Mouse (Mus musculus) left cerebral cortex, adult 2 months (tissue): ENCODE measurements at regions not wholly inside any gene's neighbourhood (a gene's known extent, or its start where the extent isn't known, plus 50 kb on each side); places are given as distances from the start of the nearest gene placed in this dataset.
"Not testable (repeated sequence)": the region's sequence is repeated elsewhere in the genome, so short reads cannot be mapped to it uniquely, and the experiment has no call there.

Experiments
- DNase-seq, 2 experiments: peaks; one replicate each; pipeline ENCODE4 v3.0.0; 2021 to 2022; ENCODE audit warnings: low spot score in 2 of 2, mixed read lengths in 1 of 2; ENCODE audit errors: extremely low spot score in 1 of 2
- H3K27ac ChIP-seq: fragments of 200-600 bp; 2 replicates; pipeline ENCODE4 v1.8.1; 2022
- H3K4me3 ChIP-seq: fragments of 200-600 bp; 2 replicates; pipeline ENCODE4 v1.8.1; 2022
- CTCF ChIP-seq: fragments of 200-600 bp; IDR thresholded peaks from 2 replicates; pipeline ENCODE4 v1.8.1; 2022; ENCODE audit warnings: antibody characterized with exemption, mild to moderate bottlenecking, moderate library complexity
- intact Hi-C: fragments of 180-260 bp; cut with DNase I; formaldehyde crosslinking; loops from one replicate; pipeline ENCODE4 v1.15.1; 2025

GRCm38 (mm10) chr1:98665584-98665983 lies 244.7 kb downstream of the Slco6d1 start:
- no peak for TF ChIP-seq CTCF
- no peak overlapping the region for H3K4me3 ChIP-seq
- H3K27ac ChIP-seq = no peak overlapping the region
- no peak for DNase-seq
- intact Hi-C loops = no loop called here

DNA sequence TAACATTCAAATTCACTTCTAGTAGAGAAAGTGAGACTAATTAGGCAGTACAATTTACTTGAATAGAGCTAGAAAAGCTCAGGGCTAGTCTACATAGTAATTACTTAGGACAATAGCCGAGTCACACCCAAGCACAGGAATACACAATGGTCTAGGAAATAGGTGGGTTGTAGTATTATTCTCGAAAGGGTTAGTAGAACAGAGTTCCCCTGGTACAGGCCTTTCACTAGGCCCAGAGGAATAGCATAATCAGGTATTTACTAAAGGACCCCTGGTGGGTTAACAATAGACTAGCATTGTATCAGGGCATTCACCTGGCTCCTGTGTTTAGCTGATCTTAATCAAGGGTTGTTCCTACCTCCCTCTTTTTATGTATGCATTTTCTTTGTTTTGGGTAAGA lies 246.5 kb downstream of the Slco6d1 start:
- DNase-seq, H3K4me3 ChIP-seq, intact Hi-C loops, H3K27ac ChIP-seq: not testable (repeated sequence)

DNA sequence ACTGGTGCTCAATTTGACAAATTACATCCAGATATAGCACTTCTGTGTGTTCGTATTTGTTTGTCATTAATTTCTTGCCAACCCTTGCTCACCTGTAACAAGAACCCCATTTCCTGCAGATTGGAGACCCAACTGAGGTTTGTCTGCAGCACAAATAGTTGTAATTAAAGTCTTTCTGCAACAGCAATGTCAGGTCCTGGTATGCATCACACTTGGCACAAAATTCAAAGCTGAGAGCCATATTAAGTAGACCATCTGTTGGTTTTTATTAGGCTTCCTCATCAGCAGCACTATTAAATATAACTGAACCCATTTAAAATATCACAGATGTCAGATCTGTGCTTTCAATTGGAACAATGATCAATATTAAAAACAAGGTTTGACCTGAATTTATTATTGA lies 247.0 kb downstream of the Slco6d1 start:
- intact Hi-C loops = no loop called here
- no peak for TF ChIP-seq CTCF
- H3K4me3 ChIP-seq = no peak overlapping the region
- no peak for DNase-seq
- H3K27ac ChIP-seq = no peak overlapping the region

DNA sequence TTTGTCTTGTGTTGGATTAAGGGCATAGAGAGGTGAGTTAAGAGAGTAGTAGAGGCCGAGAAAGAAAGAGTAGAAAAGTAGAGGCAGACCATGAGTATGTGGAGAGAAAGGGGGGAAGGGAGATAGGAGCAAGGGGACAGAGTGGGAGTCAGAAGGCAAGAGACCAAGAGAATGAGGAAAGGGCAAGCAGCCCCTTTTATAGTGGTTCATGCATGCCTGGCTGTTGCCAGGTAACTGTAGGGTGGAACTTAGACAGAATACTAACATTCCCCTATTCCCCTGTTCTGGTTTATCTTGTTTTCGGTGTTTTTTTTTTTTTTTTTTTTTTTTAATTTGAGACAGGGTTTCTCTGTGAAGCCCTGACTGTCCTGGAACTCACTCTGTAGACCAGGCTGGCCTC lies 247.7 kb downstream of the Slco6d1 start:
- TF ChIP-seq CTCF = no peak
- intact Hi-C loops = no loop called here
- DNase-seq = no peak
- no peak overlapping the region for H3K4me3 ChIP-seq
- no peak overlapping the region for H3K27ac ChIP-seq

- no peak overlapping the region for H3K27ac ChIP-seq
- no peak for TF ChIP-seq CTCF
These were observed 257.8 kb downstream of the Slco6d1 start for GRCm38 (mm10) chr1:98678686-98679085.

GRCm38 (mm10) chr1:98713809-98714208 lies 292.9 kb downstream of the Slco6d1 start:
- TF ChIP-seq CTCF = no peak
- no peak for DNase-seq
- intact Hi-C loops = no loop called here
- H3K4me3 ChIP-seq = no peak overlapping the region
- H3K27ac ChIP-seq = no peak overlapping the region

More at GRCm38 (mm10) chr1:98678686-98679085, 257.8 kb downstream of the Slco6d1 start:
- no peak overlapping the region for H3K4me3 ChIP-seq
- DNase-seq = no peak
- intact Hi-C loops = no loop called here

- no peak for DNase-seq
- H3K4me3 ChIP-seq = no peak overlapping the region
- intact Hi-C loops = no loop called here
- H3K27ac ChIP-seq = no peak overlapping the region
- no peak for TF ChIP-seq CTCF
These were observed 293.4 kb downstream of the Slco6d1 start for GRCm38 (mm10) chr1:98714307-98714706.

DNA sequence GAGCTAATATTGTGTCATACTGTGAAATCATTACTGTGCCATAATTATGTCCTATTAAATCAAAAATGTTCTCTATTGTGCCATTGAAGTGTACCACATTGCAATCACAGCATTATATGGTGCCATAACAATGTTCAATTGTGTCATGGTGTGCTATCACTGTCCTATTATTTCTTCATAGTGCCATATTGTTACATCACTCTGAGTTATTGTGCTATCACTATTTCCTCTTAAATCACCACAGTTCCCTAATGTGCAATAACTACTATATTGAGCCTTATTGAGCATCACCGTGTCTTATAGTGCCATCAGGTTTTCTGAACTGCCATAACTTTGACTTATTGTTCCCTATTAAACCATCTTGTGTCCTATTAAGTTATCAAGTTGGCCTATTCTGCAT lies 299.7 kb downstream of the Slco6d1 start:
- Histone ChIP-seq H3K4me3 (no peak overlapping the region), H3K27ac (no peak overlapping the region)
- intact Hi-C loops = no loop called here
- no peak for DNase-seq
- TF ChIP-seq CTCF = no peak

GRCm38 (mm10) chr1:98727354-98728015 lies 306.6 kb downstream of the Slco6d1 start:
- intact Hi-C loops = no loop called here
- TF ChIP-seq CTCF = no peak
- H3K4me3 ChIP-seq = no peak overlapping the region
- DNase-seq = no peak
- H3K27ac ChIP-seq = no peak overlapping the region

DNA sequence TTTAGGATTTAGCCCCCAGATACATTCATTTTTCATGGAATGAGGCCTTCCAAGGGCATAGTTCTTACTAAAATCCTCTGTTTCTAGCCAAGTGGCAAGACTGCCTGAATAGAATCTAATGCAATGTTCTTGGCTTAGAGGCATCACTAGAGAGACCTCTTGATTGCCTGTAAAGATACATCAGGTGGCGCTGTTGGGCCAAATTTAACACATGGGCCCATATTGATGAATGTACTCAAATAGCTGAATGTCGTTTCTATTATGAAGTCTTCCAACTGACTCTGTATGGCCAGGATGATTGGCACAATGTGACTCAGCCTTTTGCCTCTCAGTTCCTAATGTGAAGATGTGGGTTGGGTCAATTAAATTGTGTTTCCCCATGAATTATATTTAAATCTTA lies 328.0 kb downstream of the Slco6d1 start:
- no peak overlapping the region for H3K27ac ChIP-seq
- peak; percentile 55 for TF ChIP-seq CTCF
- DNase-seq = peak; percentile 26 to 45
- intact Hi-C loops = no loop called here
- no peak overlapping the region for H3K4me3 ChIP-seq

- Histone ChIP-seq H3K4me3 (no peak overlapping the region), H3K27ac (no peak overlapping the region)
- intact Hi-C loops = no loop called here
- no peak for TF ChIP-seq CTCF
- no peak for DNase-seq
These were observed 367.6 kb downstream of the Slco6d1 start for GRCm38 (mm10) chr1:98788528-98788927.

- H3K4me3 ChIP-seq = no peak overlapping the region
- no peak for TF ChIP-seq CTCF
- H3K27ac ChIP-seq = no peak overlapping the region
- DNase-seq = no peak
- intact Hi-C loops = no loop called here
These were observed 372.4 kb downstream of the Slco6d1 start for GRCm38 (mm10) chr1:98793320-98793719.

- no peak for DNase-seq
- intact Hi-C loops = no loop called here
- Histone ChIP-seq H3K4me3 (no peak overlapping the region), H3K27ac (no peak overlapping the region)
- TF ChIP-seq CTCF = no peak
These were observed 391.6 kb downstream of the Slco6d1 start for GRCm38 (mm10) chr1:98812543-98812942.
